Mouse (Mus musculus) ZHBTc4 (cell line): ENCODE measurements around the gene Atg2b.

ENCODE experiments used
- DNase-seq: peaks from one replicate; pipeline ENCODE4 v3.0.0-alpha.2; 2011; ENCODE audit warnings: low read depth, low spot score

Atg2b gene

GRCm38 (mm10) chr12:105598503-105598902, 86.5 kb downstream of the Atg2b start:
- no peak for DNase-seq

GRCm38 (mm10) chr12:105597135-105597534, 87.9 kb downstream of the Atg2b start:
- DNase-seq = no peak

GRCm38 (mm10) chr12:105593471-105593870, 91.5 kb downstream of the Atg2b start:
- peak; percentile 60 for DNase-seq

GRCm38 (mm10) chr12:105592361-105592761, 92.7 kb downstream of the Atg2b start:
- peak; percentile 51 for DNase-seq

GRCm38 (mm10) chr12:105590786-105591185, 94.2 kb downstream of the Atg2b start:
- no peak for DNase-seq

GRCm38 (mm10) chr12:105587526-105587925, 97.5 kb downstream of the Atg2b start:
- no peak for DNase-seq

GRCm38 (mm10) chr12:105584851-105585250, 100.2 kb downstream of the Atg2b start:
- DNase-seq = peak; percentile 90

- DNase-seq = peak; percentile 76
Measured at GRCm38 (mm10) chr12:105583484-105583883, 101.5 kb downstream of the Atg2b start.

GRCm38 (mm10) chr12:105582486-105582885, 102.5 kb downstream of the Atg2b start:
- DNase-seq = peak; percentile 67

GRCm38 (mm10) chr12:105580490-105580889, 104.5 kb downstream of the Atg2b start:
- no peak for DNase-seq

- DNase-seq = no peak
Measured at GRCm38 (mm10) chr12:105574356-105574755, 110.7 kb downstream of the Atg2b start.

GRCm38 (mm10) chr12:105572622-105573021, 112.4 kb downstream of the Atg2b start:
- peak; percentile 62 for DNase-seq

GRCm38 (mm10) chr12:105571867-105572266, 113.1 kb downstream of the Atg2b start:
- DNase-seq = no peak
